Mouse (Mus musculus) T-helper 1 cell (primary cell): ENCODE measurements around the gene Serpinb2.

Experiments
- in situ Hi-C: fragments of 300-600 bp; cut with MboI, MseI; formaldehyde crosslinking; loops from one replicate; pipeline ENCODE4 v1.15.1; 2025; ENCODE audit warnings: high pct_unique_total_duplicates

The Serpinb2 gene

GRCm38 (mm10) chr1:107511252-107511651 lies at the start of gene Serpinb2:
Serpinb2 (plus strand) TSS chr1:107511423.
- in situ Hi-C loops, result no loop called here

DNA sequence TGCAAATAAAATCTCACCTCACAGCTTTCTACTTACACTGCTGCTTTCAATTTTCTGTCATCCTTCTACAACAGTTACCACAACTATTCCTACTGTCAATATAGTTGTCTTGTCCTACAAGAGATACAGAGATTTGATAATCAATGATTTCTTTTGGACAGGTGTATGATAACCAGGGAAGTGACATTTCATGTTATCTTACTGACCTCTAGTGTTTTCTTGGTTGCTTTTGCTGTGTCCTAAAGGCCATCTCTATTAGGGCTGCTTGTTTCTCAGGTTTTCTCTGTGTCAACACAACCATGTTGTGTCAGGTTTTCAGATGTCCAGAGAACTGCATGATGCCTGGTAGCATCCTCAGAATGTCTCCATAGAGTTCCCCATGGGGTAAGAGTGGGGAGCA lies 31.3 kb upstream of the Serpinb2 start:
- in situ Hi-C loops, result loop anchor here (5.0 to 25.0 kb wide), 3 partner anchors 238 to 468 kb away; no protein-coding TSS in a partner anchor

DNA sequence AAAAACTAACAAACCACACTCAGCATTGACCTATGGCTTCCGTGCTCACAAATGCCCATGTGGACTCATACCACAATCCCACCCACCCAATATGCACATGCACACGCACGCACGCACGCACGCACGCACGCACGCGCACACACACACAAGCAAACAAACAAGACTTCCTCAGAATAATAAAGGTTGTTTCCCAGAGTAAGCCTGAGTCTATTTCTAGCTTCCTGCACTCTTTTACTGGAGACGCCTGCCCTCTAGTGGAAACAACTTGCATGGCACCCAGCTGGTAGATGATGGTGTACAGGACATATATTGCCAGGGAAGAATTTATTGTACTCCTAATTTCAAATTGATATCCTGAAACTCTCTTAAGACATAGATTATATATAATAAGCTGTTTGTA lies 29.8 kb upstream of the Serpinb2 start:
- in situ Hi-C loops, result loop anchor here (5.0 to 25.0 kb wide), 3 partner anchors 239 to 469 kb away; no protein-coding TSS in a partner anchor

DNA sequence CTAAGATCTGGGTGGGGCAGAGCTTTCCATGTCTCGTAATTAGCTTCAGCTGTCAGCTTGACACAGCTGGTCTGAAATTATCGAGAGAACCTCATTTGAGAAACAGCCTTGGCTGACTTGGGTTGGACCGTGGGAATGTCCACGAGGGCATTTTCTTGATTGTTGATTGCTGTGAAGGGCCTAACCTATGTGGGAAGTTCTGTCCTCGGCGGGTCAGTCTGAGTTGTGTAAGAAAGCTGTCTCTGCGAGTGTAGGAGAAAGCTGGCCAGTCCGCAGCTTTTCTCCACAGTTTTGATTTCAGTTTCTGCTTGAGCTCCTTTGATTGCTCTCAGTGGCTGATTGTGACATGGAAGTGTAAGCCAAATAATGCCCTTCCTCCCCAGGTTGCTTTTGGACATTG lies 21.6 kb upstream of the Serpinb2 start:
- in situ Hi-C loops, result loop anchor here (25.0 kb wide), 2 partner anchors 352 to 477 kb away; no protein-coding TSS in a partner anchor

DNA sequence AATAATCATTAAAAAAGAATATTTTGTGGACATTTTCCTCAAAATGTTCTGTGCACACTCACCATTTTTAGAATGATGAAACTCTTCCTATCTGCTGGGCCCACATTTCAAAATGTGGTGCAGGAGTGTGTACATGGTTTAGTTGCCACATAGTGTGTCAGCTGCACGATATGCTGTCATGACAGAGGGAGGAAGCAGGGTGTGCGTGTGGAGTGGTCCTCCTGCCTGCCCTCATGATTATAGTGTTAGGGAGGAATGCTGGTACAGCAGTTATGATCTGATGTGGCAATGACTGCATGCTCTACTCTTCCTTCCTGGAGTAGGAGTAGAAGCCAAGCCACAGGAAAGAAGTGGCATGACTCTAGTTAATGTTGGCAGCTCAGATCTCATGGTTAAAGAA lies 14.4 kb upstream of the Serpinb2 start:
- in situ Hi-C loops, result loop anchor here (25.0 kb wide), 2 partner anchors 359 to 484 kb away; no protein-coding TSS in a partner anchor

GRCm38 (mm10) chr1:107502025-107502424 lies 9.2 kb upstream of the Serpinb2 start:
- in situ Hi-C loops, result no loop called here

DNA sequence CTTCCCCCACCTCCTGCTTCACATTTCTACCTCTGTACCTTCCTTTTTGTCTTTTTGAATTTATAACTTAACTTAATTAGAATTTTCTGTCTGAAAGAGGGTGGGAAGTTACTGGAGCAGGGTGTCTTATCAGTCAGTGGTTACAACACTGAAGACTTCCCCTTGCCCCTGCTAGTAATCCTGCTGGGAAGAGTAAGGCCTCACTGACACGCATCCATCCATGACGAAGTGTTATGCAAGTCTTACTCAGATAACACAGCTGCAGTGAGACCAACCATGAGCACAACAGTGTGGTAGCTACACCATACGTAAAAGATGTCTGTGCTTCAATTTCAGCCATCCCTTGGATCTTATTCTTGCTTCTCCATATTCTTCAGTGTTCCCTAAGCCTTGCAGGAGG lies 7.9 kb upstream of the Serpinb2 start:
- in situ Hi-C loops, result no loop called here

DNA sequence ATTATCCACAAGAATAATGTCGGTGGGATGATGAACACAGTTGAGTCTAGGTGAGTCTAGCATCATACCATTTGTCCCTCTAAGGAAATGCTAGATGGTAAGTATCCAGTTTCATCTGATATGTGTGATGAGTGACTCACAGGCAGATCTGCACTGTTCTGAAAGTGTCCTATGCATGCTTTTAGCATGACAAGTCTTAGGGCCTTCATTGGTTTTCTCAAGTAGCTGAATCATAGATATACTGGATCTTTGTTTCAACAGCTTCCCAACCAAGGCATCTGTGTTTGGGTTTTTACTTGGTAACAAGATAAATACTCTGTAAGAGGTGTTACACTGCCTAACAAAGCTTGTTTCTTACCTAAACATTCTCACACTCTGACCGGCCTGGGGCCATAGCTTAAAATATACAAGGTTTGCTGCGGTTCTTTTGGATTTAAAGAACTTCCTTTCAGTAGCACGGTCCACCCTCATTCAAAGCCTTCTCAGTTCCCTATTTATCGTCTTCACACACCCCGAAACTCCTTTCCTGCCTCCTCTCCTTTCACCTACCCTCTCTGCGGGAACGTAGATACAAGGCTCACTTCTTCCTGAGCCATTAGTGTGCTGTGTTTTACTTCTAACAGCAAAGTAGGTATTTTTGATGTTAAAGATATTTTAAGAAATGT lies 5.2 kb upstream of the Serpinb2 start:
- in situ Hi-C loops, result no loop called here

- in situ Hi-C loops, result no loop called here
Observed at GRCm38 (mm10) chr1:107512194-107513138, 1.2 kb downstream of the Serpinb2 start.

GRCm38 (mm10) chr1:107513530-107513929 lies 2.3 kb downstream of the Serpinb2 start:
- in situ Hi-C loops, result no loop called here

- in situ Hi-C loops, result no loop called here
Observed at GRCm38 (mm10) chr1:107515839-107516498, 4.7 kb downstream of the Serpinb2 start.

DNA sequence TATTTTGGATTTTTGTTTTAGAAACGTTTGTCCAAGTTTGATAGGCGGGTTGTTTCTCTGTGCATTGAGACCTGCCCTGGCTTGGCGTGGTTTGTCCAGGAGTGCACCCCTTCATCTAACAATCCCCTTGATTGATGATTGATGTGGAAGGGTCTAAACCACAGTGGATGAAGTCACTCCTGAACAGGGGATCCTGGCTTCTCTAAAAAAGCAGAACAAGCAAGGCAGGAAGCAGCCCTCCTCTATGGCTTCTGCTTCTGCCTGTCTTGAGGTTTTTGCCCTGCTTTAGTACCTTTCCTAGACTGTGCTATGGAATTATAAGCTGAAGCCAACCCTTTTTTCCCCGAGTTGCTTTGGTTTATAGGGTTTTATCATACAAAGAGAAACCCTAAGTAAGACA lies 14.4 kb downstream of the Serpinb2 start:
- in situ Hi-C loops, result loop anchor here (10.0 kb wide), 1 partner anchor 1789 kb away; no protein-coding TSS in a partner anchor

GRCm38 (mm10) chr1:107528325-107529078 lies 17.3 kb downstream of the Serpinb2 start:
- in situ Hi-C loops, result loop anchor here (10.0 kb wide), 1 partner anchor 1786 kb away; no protein-coding TSS in a partner anchor

DNA sequence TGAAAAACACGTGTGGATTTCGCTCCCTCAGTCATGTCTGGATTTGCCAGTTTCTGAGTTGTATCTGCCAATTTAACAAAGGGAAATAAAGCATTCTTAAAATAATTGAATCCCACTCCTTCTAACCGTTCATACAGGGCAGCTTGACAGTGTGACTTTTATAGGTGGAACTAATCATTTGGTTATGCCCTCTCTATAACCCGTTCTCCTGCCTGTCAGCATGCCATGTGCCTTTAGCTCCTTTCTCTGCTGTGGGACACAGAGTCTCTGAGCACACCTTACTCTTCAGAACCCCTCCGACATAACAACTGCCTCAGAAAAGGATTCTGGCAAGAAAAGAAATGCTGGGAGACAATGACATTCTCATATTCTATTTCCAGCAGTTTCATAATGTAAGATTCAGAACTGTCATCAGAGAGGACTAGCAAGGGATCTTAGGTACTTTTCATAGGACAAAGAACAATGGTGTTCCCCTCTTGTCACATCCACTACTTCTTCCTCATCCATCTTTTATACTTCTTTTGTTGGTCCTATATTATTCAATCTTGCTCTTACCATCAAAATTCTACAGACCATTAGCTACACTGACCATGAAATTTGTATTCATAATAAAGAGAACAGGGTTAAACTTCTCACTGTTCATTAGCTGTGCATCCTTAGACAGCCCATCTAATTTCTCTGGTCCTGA lies 18.3 kb downstream of the Serpinb2 start:
- in situ Hi-C loops, result loop anchor here (10.0 kb wide), 1 partner anchor 1785 kb away; no protein-coding TSS in a partner anchor

DNA sequence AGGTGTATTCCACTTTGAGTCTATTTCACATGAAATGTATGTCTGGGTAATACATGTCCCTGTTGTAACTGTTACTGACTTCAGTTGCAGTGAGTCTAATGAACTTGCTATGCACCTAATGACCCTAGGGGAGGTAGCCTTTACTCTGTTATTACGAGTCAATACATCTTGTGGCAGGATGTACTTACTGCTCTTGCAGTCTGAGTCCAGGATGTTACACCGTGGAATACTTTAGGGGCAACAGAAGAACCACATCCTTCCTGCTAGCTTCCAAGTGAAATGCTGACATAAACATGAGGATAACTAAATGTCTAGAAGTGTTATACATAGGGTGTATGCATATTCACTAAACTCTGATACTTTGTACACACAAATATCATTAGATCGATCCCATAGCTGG lies 22.5 kb downstream of the Serpinb2 start:
- in situ Hi-C loops, result no loop called here

DNA sequence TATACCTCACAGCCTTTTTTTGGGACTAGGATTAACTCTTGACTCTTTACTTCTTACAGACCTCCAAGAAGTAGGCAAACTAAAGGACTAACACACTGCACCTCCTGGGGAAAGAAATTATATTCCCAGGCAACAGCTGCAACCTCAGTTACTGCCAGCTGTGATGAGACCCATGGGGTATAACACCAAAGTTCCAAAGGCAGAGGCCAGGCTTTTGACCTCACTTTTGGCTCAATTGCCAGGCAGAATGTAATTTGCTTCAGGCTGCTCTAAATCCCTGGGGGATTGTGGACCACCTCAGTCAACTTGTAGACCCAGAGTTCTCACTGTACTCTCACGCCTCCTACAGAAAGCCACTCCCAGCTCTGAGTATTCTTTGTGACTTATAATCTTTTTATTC lies 26.2 kb downstream of the Serpinb2 start:
- in situ Hi-C loops, result no loop called here

DNA sequence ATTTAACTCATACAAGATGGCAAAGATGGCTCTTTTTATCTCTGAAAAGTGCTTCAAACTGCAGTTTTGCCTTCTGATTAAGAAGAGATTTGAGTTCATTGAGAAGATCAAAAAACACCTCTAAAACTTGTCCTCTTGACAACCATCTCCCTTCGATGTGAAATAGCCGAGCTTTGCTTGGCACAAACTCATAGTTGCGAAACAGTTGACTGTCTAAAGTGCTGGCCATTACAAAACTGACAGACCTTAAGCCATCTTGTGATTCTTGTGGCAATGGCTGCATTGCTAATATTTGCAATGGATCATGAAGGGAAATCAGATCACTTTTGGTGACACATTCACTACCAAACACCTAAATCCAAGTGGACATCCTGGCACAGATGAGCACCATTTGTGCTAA lies 48.3 kb downstream of the Serpinb2 start:
- in situ Hi-C loops, result no loop called here

DNA sequence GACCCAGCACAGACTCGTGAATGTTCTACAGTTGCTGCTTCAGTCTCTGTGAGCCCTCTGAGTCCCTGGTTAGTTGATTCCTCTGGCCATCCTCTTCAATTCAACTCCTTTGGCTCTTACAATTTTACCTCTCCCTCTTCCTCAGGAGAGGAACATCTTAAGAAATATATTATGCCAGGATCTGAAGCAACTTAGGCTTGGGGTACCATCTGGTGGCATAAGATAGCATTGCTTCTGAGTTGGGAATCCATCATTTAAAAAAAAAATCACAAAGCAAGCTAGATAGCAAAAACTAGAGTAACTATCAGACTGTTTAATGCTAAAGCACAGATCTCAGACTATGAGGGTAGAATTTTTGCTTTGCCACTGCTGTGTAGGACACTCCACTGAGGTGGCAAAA lies 50.9 kb downstream of the Serpinb2 start:
- in situ Hi-C loops, result loop anchor here (10.0 kb wide), 1 partner anchor 1627 kb away; no protein-coding TSS in a partner anchor

DNA sequence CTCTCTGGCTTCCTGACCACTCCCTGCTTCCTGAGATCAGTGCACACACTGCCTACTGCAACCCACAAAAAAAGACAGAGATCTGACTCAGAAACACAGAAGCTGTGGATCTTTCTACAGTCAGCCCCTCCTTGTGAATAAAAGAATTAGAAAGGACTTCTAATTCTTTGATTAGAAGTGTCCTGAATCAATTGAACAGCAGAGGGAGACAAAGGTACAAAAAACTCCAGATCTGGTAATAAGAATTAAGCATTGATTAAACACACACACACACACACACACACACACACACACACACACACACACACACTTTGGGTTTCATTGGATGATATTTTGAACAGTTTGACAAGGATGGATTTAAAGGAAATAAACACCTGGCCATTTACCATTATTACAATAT lies 54.4 kb downstream of the Serpinb2 start:
- in situ Hi-C loops, result loop anchor here (10.0 kb wide), 1 partner anchor 1631 kb away; no protein-coding TSS in a partner anchor

GRCm38 (mm10) chr1:107576094-107576493 lies 64.9 kb downstream of the Serpinb2 start:
- in situ Hi-C loops, result no loop called here
